Mouse (Mus musculus): ENCODE measurements at regions not wholly inside any gene's neighbourhood (a gene's known extent, or its start where the extent isn't known, plus 50 kb on each side); places are given as distances from the start of the nearest gene placed in this dataset.

- DNase-seq = no peak
These were observed 769.9 kb downstream of the Slitrk6 start for GRCm38 (mm10) chr14:109985026-109985425.

GRCm38 (mm10) chr14:109958008-109958407 is 796.9 kb downstream of the Slitrk6 start:
- DNase-seq = no peak

GRCm38 (mm10) chr14:109941944-109942343 is 813.0 kb downstream of the Slitrk6 start:
- no peak for DNase-seq

- no peak for DNase-seq
These were observed 813.8 kb downstream of the Slitrk6 start for GRCm38 (mm10) chr14:109941162-109941561.

- DNase-seq = no peak
These were observed 817.5 kb downstream of the Slitrk6 start for GRCm38 (mm10) chr14:109937432-109937831.

- no peak for DNase-seq
These were observed 826.0 kb downstream of the Slitrk6 start for GRCm38 (mm10) chr14:109928977-109929376.

- DNase-seq = no peak
These were observed 863.1 kb downstream of the Slitrk6 start for GRCm38 (mm10) chr14:109891896-109892165.

- DNase-seq = no peak
These were observed 863.6 kb downstream of the Slitrk6 start for GRCm38 (mm10) chr14:109891151-109891895.

GRCm38 (mm10) chr14:109876950-109877663 is 877.8 kb downstream of the Slitrk6 start:
- DNase-seq = no peak

- peak; percentile 15 for DNase-seq
These were observed 880.7 kb downstream of the Slitrk6 start for GRCm38 (mm10) chr14:109874230-109874629.

- DNase-seq = peak; percentile 5
These were observed 914.4 kb downstream of the Slitrk6 start for GRCm38 (mm10) chr14:109840354-109841104.

GRCm38 (mm10) chr14:109802522-109803126 is 888.7 kb upstream of the Slitrk1 start:
- no peak for DNase-seq

- DNase-seq = no peak
These were observed 858.3 kb upstream of the Slitrk1 start for GRCm38 (mm10) chr14:109772246-109772645.

- DNase-seq = no peak
These were observed 846.9 kb upstream of the Slitrk1 start for GRCm38 (mm10) chr14:109760892-109761291.

All from right cerebral cortex, adult 18-20 months (tissue).